Comparison of ENCODE assay signal across 8 mouse cellular contexts in genomic region chr12:83072951-83073878, GRCm38 (mm10).
A peak's percentile ranks its signal among the peaks of the same experiment; 100 is the strongest.
DNase-seq lines count a peak whose midpoint lies in the region; ATAC-seq and TF ChIP-seq lines count a peak whose summit lies in the region.

No protein-coding gene starts in this region.

- H3K9me3 ChIP-seq in intestine, embryonic 14.5 days (ENCODE audit: control insufficient read depth, low read length) = no peaks in the 10 kb centered on the region
- no peaks in the 10 kb centered on the region for H3K9me3 ChIP-seq in lung, postnatal 0 days (ENCODE audit: low read length)

- peaks cover 12% of the 10 kb centered on the region; the same call in 1 of the 2 replicates for H3K4me1 ChIP-seq in intestine, embryonic 14.5 days (replicated peaks; ENCODE audit: control insufficient read depth, insufficient read depth, low read length)
- H3K4me1 ChIP-seq in lung, postnatal 0 days (ENCODE audit: insufficient read depth, low read depth, low read length) = peaks cover 11% of the 10 kb centered on the region; the same call in 1 of the 2 replicates

- no peak overlapping the region for H3K4me2 ChIP-seq in intestine, embryonic 14.5 days (ENCODE audit: low read length)
- H3K4me2 ChIP-seq in lung, postnatal 0 days (replicated peaks; ENCODE audit: low read depth, low read length) = no peak overlapping the region

- H3K27ac ChIP-seq in intestine, embryonic 14.5 days (ENCODE audit: low read depth) = peak overlapping the region; percentile 7; the same call in 1 of the 2 replicates
- H3K27ac ChIP-seq in lung, postnatal 0 days (ENCODE audit: low read length) = peak overlapping the region; percentile 57

- no peaks in the 10 kb centered on the region for H3K27me3 ChIP-seq in intestine, embryonic 14.5 days (replicated peaks; ENCODE audit: control insufficient read depth, insufficient read depth, low read length)
- H3K27me3 ChIP-seq in lung, postnatal 0 days (replicated peaks; ENCODE audit: insufficient read depth, low read length) = no peaks in the 10 kb centered on the region

- DNase-seq in cerebellum, adult 11 months = peak; percentile 18
- DNase-seq in cerebellum, adult 9-11 months = no peak
- peak; percentile 40 for DNase-seq in embryo, embryonic 10.5 days (ENCODE audit: low spot score)
- peak; percentile 24 to 68 for DNase-seq in gastrocnemius, postnatal 4 days (ENCODE audit: low spot score in 2 of 2)
- peak; percentile 56 for DNase-seq in intestine, embryonic 14.5 days (ENCODE audit: low spot score)
- DNase-seq in lung, postnatal 0 days (ENCODE audit: low spot score) = peak; percentile 85
- peak; percentile 87 for DNase-seq in spleen, adult 12 weeks (ENCODE audit: low spot score)
- no peak for DNase-seq in frontal cortex, postnatal 25 days (ENCODE audit: low spot score in 2 of 2)

- H3K9ac ChIP-seq in intestine, embryonic 14.5 days (ENCODE audit: low read length) = no peak overlapping the region
- H3K9ac ChIP-seq in lung, postnatal 0 days (replicated peaks; ENCODE audit: low read depth) = no peak overlapping the region

- no peak for TF ChIP-seq CTCF in lung, postnatal 0 days (IDR thresholded peaks at IDR 0.05)

- no peak overlapping the region for H3K4me3 ChIP-seq in intestine, embryonic 14.5 days (ENCODE audit: low read depth, low read length)
- no peak overlapping the region for H3K4me3 ChIP-seq in lung, postnatal 0 days (ENCODE audit: low read depth, low read length)

- WGBS in intestine, embryonic 14.5 days = 35% methylated on average over 13 of the region's 13 CpGs
- WGBS in lung, postnatal 0 days = 18% methylated on average over 13 of the region's 13 CpGs

- TF ChIP-seq EP300 in lung, postnatal 0 days (IDR thresholded peaks at IDR 0.05) = no peak

- peak; percentile 78; the same call in 1 of the 2 replicates for ATAC-seq in intestine, embryonic 14.5 days (replicated peaks; ENCODE audit: low FRiP score, low TSS enrichment, low read depth)
- peak; percentile 93 for ATAC-seq in lung, postnatal 0 days

- no peaks in the 10 kb centered on the region for H3K36me3 ChIP-seq in intestine, embryonic 14.5 days (ENCODE audit: control insufficient read depth, insufficient read depth, low read length)
- no peaks in the 10 kb centered on the region for H3K36me3 ChIP-seq in lung, postnatal 0 days (ENCODE audit: insufficient read depth, low read length)

Comparison
In these comparisons a context has a peak if more than half of its experiments do, and no peak if none do; other contexts are left out.
1. DNase-seq: peak in cerebellum, adult 11 months (single experiment), embryo, embryonic 10.5 days (single experiment), gastrocnemius, postnatal 4 days (2 of 2), intestine, embryonic 14.5 days (single experiment), lung, postnatal 0 days (single experiment) and spleen, adult 12 weeks (single experiment); none in cerebellum, adult 9-11 months (single experiment) and frontal cortex, postnatal 25 days (0 of 2).